Mouse (Mus musculus) embryonic facial prominence, embryonic 15.5 days (tissue): ENCODE measurements around the gene Rtf2. TPM values are rescaled to one million over a fixed set of nuclear protein-coding genes. Genes with fewer than 3 reads are reported as not detected.

Experiments used
- ATAC-seq: fragments of 200-750 bp; cut with Nextera tagmentation; 2 replicates; pipeline ENCODE4 v1.8.0; 2017; ENCODE audit warnings: low read depth, moderate TSS enrichment; ENCODE audit not compliant: insufficient number of reproducible peaks, low FRiP score, low TSS enrichment
- H3K27ac ChIP-seq: fragments of 300-500 bp; sonication (generic); replicated peaks from 2 replicates; pipeline ENCODE4 v1.5.1; 2015; ENCODE audit warnings: mild to moderate bottlenecking, inconsistent platforms
- H3K27me3 ChIP-seq: fragments of 300-500 bp; sonication (generic); 2 replicates; pipeline ENCODE4 v1.6.1; 2015; ENCODE audit warnings: inconsistent platforms
- H3K36me3 ChIP-seq: fragments of 300-500 bp; sonication (generic); 2 replicates; pipeline ENCODE4 v1.6.1; 2015; ENCODE audit warnings: mild to moderate bottlenecking, inconsistent platforms
- H3K4me1 ChIP-seq: fragments of 300-500 bp; sonication (generic); 2 replicates; pipeline ENCODE4 v1.6.1; 2015; ENCODE audit warnings: inconsistent platforms
- H3K4me2 ChIP-seq: fragments of 300-500 bp; sonication (generic); replicated peaks from 2 replicates; pipeline ENCODE4 v1.6.1; 2015; ENCODE audit warnings: mild to moderate bottlenecking, inconsistent platforms
- H3K4me3 ChIP-seq: fragments of 300-500 bp; sonication (generic); replicated peaks from 2 replicates; pipeline ENCODE4 v1.5.1; 2015; ENCODE audit warnings: mild to moderate bottlenecking, inconsistent platforms
- H3K9ac ChIP-seq: fragments of 300-500 bp; sonication (generic); 2 replicates; pipeline ENCODE4 v1.6.1; 2015; ENCODE audit warnings: inconsistent platforms
- H3K9me3 ChIP-seq: fragments of 300-500 bp; sonication (generic); replicated peaks from 2 replicates; pipeline ENCODE4 v1.6.1; 2016; ENCODE audit warnings: inconsistent platforms
- WGBS: fragments of 180-500 bp; shearing (Covaris S2); methylation state at CpG from one replicate; pipeline ENCODE4 v1.1.7; 2015; 5-methylcytosine and 5-hydroxymethylcytosine counted together
- polyA plus RNA-seq: library from polyadenylated mRNA; unstranded; fragments of >200 nt; fragmentation: Nextera tagmentation; extraction: Ambion mirVana; gene quantifications from 2 replicates; pipeline ENCODE4 v1.2.1, GENCODE M21; 2015

The Rtf2 gene
- polyA plus RNA-seq, 1 experiment from 2014 or later = 75.8 TPM

DNA sequence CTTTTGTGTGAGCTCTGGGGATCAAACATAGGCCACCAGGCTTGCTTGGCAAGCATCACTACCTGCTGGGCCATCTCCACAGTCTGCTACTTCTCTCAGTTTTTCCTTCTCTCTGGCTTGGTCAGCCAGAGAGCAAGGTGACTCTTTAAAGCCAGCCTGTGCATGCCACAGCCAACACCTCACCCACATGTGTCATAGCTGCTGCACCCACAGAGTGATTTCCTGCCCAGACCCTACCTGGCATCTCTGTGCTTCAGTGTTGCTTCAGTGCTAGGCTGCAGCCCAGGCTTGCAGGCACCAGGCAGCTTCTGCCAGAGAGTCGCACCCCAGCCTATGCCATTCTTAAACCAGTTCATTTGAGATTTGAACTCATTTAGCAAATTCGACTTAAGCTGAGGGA is 32.9 kb upstream of the Rtf2 start:
- H3K27ac ChIP-seq = no peak overlapping the region
- no peak overlapping the region for H3K4me2 ChIP-seq
- no peaks in the 10 kb centered on the region for H3K36me3 ChIP-seq
- H3K9me3 ChIP-seq = no peaks in the 10 kb centered on the region
- no peak overlapping the region for H3K4me3 ChIP-seq
- ATAC-seq = no peak
- no peak overlapping the region for H3K9ac ChIP-seq
- H3K27me3 ChIP-seq = no peaks in the 10 kb centered on the region
- 64% methylated on average over 2 of the region's 2 CpGs for WGBS
- no peaks in the 10 kb centered on the region for H3K4me1 ChIP-seq

DNA sequence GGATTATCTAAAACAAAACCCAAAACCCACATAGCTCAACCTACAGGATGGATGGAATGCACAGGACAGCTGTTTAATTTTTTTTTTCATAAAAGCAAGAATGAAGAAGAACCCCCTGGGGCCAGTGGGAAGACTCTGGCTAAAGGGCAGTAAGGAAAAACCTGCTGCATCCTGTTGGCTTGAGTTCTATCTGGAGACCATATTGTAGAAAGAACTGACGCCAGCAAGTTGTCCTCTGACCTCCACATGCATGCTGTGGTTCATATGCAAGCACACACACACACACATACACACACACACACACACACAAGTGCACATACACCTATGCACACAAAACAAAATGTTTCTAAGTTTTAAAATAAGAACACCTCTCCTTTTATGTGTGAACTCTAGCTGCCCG is 29.7 kb upstream of the Rtf2 start:
- Histone ChIP-seq H3K36me3 (no peaks in the 10 kb centered on the region), H3K4me2 (no peak overlapping the region), H3K27ac (no peak overlapping the region), H3K4me1 (peaks cover 6% of the 10 kb centered on the region; the same call in 1 of the 2 replicates), H3K9ac (no peak overlapping the region), H3K27me3 (no peaks in the 10 kb centered on the region), H3K4me3 (no peak overlapping the region), H3K9me3 (no peaks in the 10 kb centered on the region)
- 74% methylated on average over 2 of the region's 2 CpGs for WGBS
- no peak for ATAC-seq

DNA sequence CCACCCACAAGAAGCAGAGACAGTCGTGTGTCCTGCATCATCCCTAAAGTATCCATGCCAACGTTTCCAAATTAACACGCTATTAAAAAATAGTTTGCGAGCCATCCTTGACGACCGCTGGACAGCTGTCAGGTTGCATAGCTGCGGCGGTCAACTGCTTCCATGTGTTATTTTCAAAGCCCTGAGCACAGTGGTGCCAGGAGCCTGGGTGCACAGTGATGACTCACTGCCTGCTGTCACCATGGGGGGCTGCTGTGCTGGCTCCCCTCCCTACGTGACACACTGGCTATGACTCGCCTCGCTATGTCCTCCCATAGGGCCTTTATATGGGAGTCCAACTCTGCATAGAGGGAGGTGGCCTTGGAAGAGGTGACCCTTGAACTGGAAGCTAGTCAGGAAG is 29.3 kb upstream of the Rtf2 start:
- H3K36me3 ChIP-seq = no peaks in the 10 kb centered on the region
- no peak overlapping the region for H3K4me3 ChIP-seq
- peaks cover 6% of the 10 kb centered on the region; the same call in 1 of the 2 replicates for H3K4me1 ChIP-seq
- ATAC-seq = peak; percentile 32; the same call in 1 of the 2 replicates
- no peak overlapping the region for H3K27ac ChIP-seq
- no peak overlapping the region for H3K9ac ChIP-seq
- H3K4me2 ChIP-seq = no peak overlapping the region
- no peaks in the 10 kb centered on the region for H3K27me3 ChIP-seq
- 71% methylated on average over 11 of the region's 11 CpGs for WGBS
- H3K9me3 ChIP-seq = no peaks in the 10 kb centered on the region

GRCm38 (mm10) chr2:172412454-172412853 is 27.9 kb upstream of the Rtf2 start:
- Histone ChIP-seq H3K9ac (no peak overlapping the region), H3K9me3 (no peaks in the 10 kb centered on the region), H3K4me3 (no peak overlapping the region), H3K4me2 (peak overlapping the region; percentile 23; the same call in 1 of the 2 replicates), H3K36me3 (no peaks in the 10 kb centered on the region), H3K27me3 (no peaks in the 10 kb centered on the region), H3K4me1 (peaks cover 6% of the 10 kb centered on the region; the same call in 1 of the 2 replicates), H3K27ac (no peak overlapping the region)
- 2% methylated on average over 9 of the region's 9 CpGs for WGBS
- ATAC-seq = peak; percentile 58; the same call in 1 of the 2 replicates

- peaks cover 6% of the 10 kb centered on the region; the same call in 1 of the 2 replicates for H3K4me1 ChIP-seq
- no peaks in the 10 kb centered on the region for H3K36me3 ChIP-seq
- H3K9ac ChIP-seq = no peak overlapping the region
- H3K9me3 ChIP-seq = no peaks in the 10 kb centered on the region
- no peak overlapping the region for H3K4me3 ChIP-seq
- 22% methylated on average over 4 of the region's 4 CpGs for WGBS
- H3K4me2 ChIP-seq = no peak overlapping the region
- ATAC-seq = no peak
- no peak overlapping the region for H3K27ac ChIP-seq
- H3K27me3 ChIP-seq = no peaks in the 10 kb centered on the region
These were observed 27.1 kb upstream of the Rtf2 start for GRCm38 (mm10) chr2:172413273-172413672.

DNA sequence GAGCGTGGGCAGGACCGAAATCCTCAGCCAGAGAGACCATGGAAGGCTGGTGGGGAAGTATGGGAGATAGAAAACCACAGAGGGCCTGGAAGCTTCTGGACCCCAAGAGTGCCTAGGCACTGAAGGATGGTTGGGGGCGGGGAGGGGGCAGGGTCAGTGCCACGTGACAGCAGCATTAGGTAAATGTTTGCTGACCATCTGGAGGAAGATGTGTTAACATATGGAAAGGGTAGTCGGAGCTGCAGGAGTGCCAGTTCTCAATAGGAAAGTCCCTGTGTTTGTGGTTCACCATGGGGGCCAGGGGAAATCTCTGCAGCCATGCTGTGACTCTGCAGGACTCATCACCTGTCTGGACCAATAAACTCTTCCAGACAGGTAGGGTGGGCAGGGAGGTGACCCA is 26.5 kb upstream of the Rtf2 start:
- no peaks in the 10 kb centered on the region for H3K9me3 ChIP-seq
- H3K4me1 ChIP-seq = peaks cover 6% of the 10 kb centered on the region; the same call in 1 of the 2 replicates
- H3K4me3 ChIP-seq = no peak overlapping the region
- no peaks in the 10 kb centered on the region for H3K36me3 ChIP-seq
- no peak overlapping the region for H3K4me2 ChIP-seq
- H3K27ac ChIP-seq = no peak overlapping the region
- 55% methylated on average over 5 of the region's 5 CpGs for WGBS
- no peak for ATAC-seq
- H3K27me3 ChIP-seq = no peaks in the 10 kb centered on the region
- no peak overlapping the region for H3K9ac ChIP-seq

DNA sequence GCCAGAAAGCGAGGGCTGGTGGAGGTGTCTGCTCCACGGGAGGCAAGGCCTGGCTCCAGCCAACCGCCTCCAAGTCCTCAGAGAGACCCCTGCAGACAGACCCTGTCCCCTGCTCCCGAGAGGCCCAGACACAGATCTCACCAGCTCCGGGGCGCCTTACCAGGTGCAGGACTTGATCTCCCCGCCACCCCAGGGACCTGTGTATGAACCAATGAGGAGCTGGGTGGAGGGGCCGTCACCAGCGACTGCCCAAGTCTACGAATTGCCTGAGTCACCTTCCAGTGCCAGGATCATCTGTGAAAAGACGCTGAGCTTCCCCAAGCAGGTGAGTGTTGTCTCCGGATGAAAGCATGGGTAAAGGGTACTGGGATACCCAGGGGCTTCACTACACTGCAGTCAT is 24.1 kb upstream of the Rtf2 start:
- H3K4me3 ChIP-seq = no peak overlapping the region
- no peaks in the 10 kb centered on the region for H3K27me3 ChIP-seq
- no peaks in the 10 kb centered on the region for H3K9me3 ChIP-seq
- no peak overlapping the region for H3K9ac ChIP-seq
- 63% methylated on average over 12 of the region's 12 CpGs for WGBS
- ATAC-seq = no peak
- no peak overlapping the region for H3K4me2 ChIP-seq
- H3K27ac ChIP-seq = no peak overlapping the region
- H3K36me3 ChIP-seq = no peaks in the 10 kb centered on the region
- H3K4me1 ChIP-seq = peaks cover 6% of the 10 kb centered on the region; the same call in 1 of the 2 replicates

- 85% methylated on average over 5 of the region's 5 CpGs for WGBS
- Histone ChIP-seq H3K4me3 (no peak overlapping the region), H3K4me2 (no peak overlapping the region), H3K4me1 (peaks cover 6% of the 10 kb centered on the region; the same call in 1 of the 2 replicates), H3K9me3 (no peaks in the 10 kb centered on the region), H3K9ac (no peak overlapping the region), H3K36me3 (no peaks in the 10 kb centered on the region), H3K27me3 (no peaks in the 10 kb centered on the region), H3K27ac (no peak overlapping the region)
- no peak for ATAC-seq
These were observed 23.5 kb upstream of the Rtf2 start for GRCm38 (mm10) chr2:172416876-172417275.

DNA sequence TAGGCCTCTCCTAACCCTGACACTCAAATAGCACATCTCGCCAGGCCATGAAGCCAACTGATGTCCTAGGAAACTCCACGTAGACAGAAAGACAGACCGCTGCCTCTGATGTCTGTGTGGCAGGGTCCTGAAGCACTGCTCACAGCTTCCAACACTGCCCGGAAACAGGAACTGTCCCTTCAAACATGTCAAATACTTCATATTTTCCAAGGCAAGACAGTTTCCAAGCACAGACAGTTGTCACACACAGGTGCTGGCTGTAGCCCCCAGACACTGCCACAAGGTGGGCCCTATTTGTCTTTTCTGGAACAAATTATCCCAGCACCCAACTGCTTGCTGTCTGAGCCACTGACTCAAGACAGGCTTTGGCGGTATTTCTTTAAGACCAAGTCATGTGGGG is 22.1 kb upstream of the Rtf2 start:
- no peaks in the 10 kb centered on the region for H3K36me3 ChIP-seq

DNA sequence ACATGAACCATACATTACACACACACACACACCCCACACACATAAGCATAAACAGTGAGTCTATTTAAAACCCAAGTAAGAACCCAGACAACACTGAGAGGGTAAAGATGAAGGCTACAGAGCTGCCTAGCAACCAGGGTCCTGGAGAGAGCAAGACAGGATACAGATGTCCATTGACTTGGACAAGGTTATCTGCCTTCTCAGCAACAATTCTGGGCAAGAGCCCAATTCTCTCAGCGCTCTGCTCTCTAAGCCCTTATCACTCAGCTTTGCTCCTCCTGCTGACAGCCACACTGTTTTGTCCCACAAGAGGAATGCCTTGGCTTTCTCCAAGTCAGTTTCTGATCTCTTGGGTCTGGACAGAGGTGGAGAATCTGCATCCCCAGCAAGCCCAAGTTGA is 9.7 kb upstream of the Rtf2 start:
- 77% methylated on average over 1 of the region's 1 CpGs for WGBS
- H3K4me1 ChIP-seq = no peaks in the 10 kb centered on the region
- no peaks in the 10 kb centered on the region for H3K9me3 ChIP-seq
- no peak overlapping the region for H3K4me3 ChIP-seq
- H3K36me3 ChIP-seq = no peaks in the 10 kb centered on the region
- ATAC-seq = no peak
- H3K27me3 ChIP-seq = 0 out of 2 replicates have a peak, but pooled peaks cover 4% of the 10 kb centered on the region
- H3K4me2 ChIP-seq = no peak overlapping the region
- no peak overlapping the region for H3K9ac ChIP-seq
- no peak overlapping the region for H3K27ac ChIP-seq

More for the DNA sequence above, 22.1 kb upstream of the Rtf2 start:
- Histone ChIP-seq H3K4me3 (no peak overlapping the region), H3K4me2 (no peak overlapping the region), H3K9me3 (no peaks in the 10 kb centered on the region), H3K27ac (no peak overlapping the region), H3K27me3 (no peaks in the 10 kb centered on the region), H3K4me1 (peaks cover 3% of the 10 kb centered on the region; the same call in 1 of the 2 replicates), H3K9ac (no peak overlapping the region)
- no peak for ATAC-seq
- 81% methylated on average over 5 of the region's 5 CpGs for WGBS

DNA sequence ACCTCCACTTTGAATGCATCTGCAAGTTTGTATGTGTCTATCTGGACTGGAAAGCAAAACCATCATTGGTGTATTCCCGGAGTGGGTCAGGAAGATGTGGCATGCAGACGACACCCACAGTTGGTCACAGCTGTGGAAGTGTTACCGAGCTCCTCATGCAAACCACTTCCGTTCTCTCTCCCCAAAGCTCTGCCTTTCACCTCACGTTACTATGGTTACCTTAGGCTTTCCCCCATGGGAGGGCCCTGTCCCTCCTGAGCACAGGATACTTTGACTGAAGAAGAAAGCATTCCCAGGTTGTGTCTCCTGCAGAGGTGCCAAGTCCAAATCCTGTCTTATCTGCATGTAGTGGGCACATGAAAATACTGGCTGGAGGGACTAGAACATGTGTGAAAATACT is 6.6 kb upstream of the Rtf2 start:
- Histone ChIP-seq H3K4me1 (no peaks in the 10 kb centered on the region), H3K27me3 (0 out of 2 replicates have a peak, but pooled peaks cover 4% of the 10 kb centered on the region), H3K9ac (no peak overlapping the region), H3K27ac (no peak overlapping the region), H3K4me3 (no peak overlapping the region), H3K36me3 (no peaks in the 10 kb centered on the region), H3K9me3 (no peaks in the 10 kb centered on the region), H3K4me2 (no peak overlapping the region)
- WGBS = 56% methylated on average over 5 of the region's 5 CpGs
- no peak for ATAC-seq

GRCm38 (mm10) chr2:172437371-172437952 is 2.9 kb upstream of the Rtf2 start:
- Histone ChIP-seq H3K9ac (no peak overlapping the region), H3K4me3 (no peak overlapping the region), H3K27me3 (no peaks in the 10 kb centered on the region), H3K4me2 (no peak overlapping the region), H3K27ac (no peak overlapping the region), H3K4me1 (peaks cover 21% of the 10 kb centered on the region), H3K9me3 (no peaks in the 10 kb centered on the region), H3K36me3 (no peaks in the 10 kb centered on the region)
- WGBS = 53% methylated on average over 16 of the region's 16 CpGs
- no peak for ATAC-seq
